ENCODE assay signal across 9 mouse cellular contexts in the genomic region with DNA sequence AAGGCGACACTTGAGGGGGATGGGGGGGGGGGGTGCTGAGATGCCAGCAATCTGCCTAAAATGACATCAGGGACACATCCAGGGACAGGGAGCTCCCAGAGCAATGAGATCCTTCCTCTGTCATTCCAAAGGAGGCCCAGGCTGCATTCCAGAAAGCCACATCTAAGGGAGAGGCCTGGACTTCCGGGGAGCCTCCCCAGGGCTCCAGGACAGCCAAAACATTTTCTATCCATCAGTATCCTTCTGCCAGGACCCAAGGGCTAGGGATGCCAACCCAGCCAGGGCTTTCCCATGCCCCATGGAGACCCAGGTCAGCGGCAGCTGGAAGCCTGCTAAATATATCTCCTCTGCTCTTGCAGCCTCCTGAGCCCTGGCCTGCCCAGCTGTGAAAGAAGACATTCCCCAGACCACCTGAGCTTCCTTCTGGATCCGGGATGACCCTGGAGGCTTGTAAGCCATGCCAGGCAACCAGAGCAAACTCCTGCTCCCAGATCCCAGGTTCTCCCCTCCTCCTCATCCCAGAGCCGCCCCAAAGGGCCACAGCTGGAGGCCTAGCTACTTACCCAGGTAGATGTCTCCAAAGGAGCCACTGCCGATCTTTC. TPM values are rescaled to one million over a fixed set of nuclear protein-coding genes. Genes with fewer than 3 reads are reported as not detected.
DNase-seq lines count a peak whose midpoint lies in the region; ATAC-seq and TF ChIP-seq lines count a peak whose summit lies in the region.
"Had no signal": no experiment of that assay in that cellular context is flagged by ENCODE, and none has a peak within 500 bp of the region (broad histone marks: within the 10 kb centered on the region; RNA-seq: fewer than 3 reads in every experiment).

No protein-coding gene starts in this region.

- no peaks in the 10 kb centered on the region for H3K27me3 ChIP-seq in kidney, embryonic 15.5 days
- no peaks in the 10 kb centered on the region; the same call in 1 of the 2 replicates for H3K27me3 ChIP-seq in embryonic facial prominence, embryonic 12.5 days
- H3K27me3 ChIP-seq in intestine, embryonic 14.5 days (replicated peaks; ENCODE audit: control insufficient read depth, insufficient read depth, low read length), result no peaks in the 10 kb centered on the region
- H3K27me3 ChIP-seq in midbrain, postnatal 0 days (ENCODE audit: insufficient read depth, low read length), result no peaks in the 10 kb centered on the region

- H3K4me1 ChIP-seq in kidney, embryonic 15.5 days, result peaks cover 76% of the 10 kb centered on the region
- peaks cover 48% of the 10 kb centered on the region for H3K4me1 ChIP-seq in embryonic facial prominence, embryonic 12.5 days
- peaks cover 64% of the 10 kb centered on the region for H3K4me1 ChIP-seq in intestine, embryonic 14.5 days (replicated peaks; ENCODE audit: control insufficient read depth, insufficient read depth, low read length)
- peaks cover 29% of the 10 kb centered on the region for H3K4me1 ChIP-seq in midbrain, postnatal 0 days (ENCODE audit: insufficient read depth, low read length)

- H3K27ac ChIP-seq in kidney, embryonic 15.5 days, result peak overlapping the region; percentile 33; the same call in 1 of the 2 replicates
- H3K27ac ChIP-seq in embryonic facial prominence, embryonic 12.5 days, result no peak overlapping the region
- 0 out of 2 replicates have a peak overlapping the region, but pooled peaks have one; percentile 38 for H3K27ac ChIP-seq in intestine, embryonic 14.5 days (ENCODE audit: low read depth)
- H3K27ac ChIP-seq in midbrain, postnatal 0 days (ENCODE audit: low read depth, low read length), result no peak overlapping the region

- ATAC-seq in kidney, embryonic 15.5 days (replicated peaks; ENCODE audit: low FRiP score), result no peak
- ATAC-seq in embryonic facial prominence, embryonic 12.5 days (ENCODE audit: insufficient number of reproducible peaks, insufficient read depth, low FRiP score, low TSS enrichment), result no peak
- ATAC-seq in intestine, embryonic 14.5 days (replicated peaks; ENCODE audit: low FRiP score, low TSS enrichment, low read depth), result no peak
- no peak for ATAC-seq in midbrain, postnatal 0 days (ENCODE audit: low FRiP score)
- ATAC-seq in megakaryocyte progenitor cell, adult 5-6 weeks (replicated peaks; ENCODE audit: poor library complexity), result no peak
- no peak for ATAC-seq in granulocyte monocyte progenitor cell, adult 5-6 weeks (replicated peaks; ENCODE audit: poor library complexity, severe bottlenecking)

- TF ChIP-seq CTCF in midbrain, postnatal 0 days (IDR thresholded peaks at IDR 0.05), result no peak

- DNase-seq in kidney, adult 8-10 months, result no peak
- DNase-seq in intestine, embryonic 14.5 days (ENCODE audit: low spot score), result no peak
- DNase-seq in midbrain, postnatal 0 days (ENCODE audit: low spot score), result no peak
- DNase-seq in cerebellum, adult 11-12 months, result no peak
- DNase-seq: thymus, postnatal 14 days had no signal

- WGBS in kidney, embryonic 15.5 days, result 77% methylated on average over 6 of the region's 6 CpGs
- 74% methylated on average over 6 of the region's 6 CpGs for WGBS in embryonic facial prominence, embryonic 12.5 days
- WGBS in intestine, embryonic 14.5 days, result 56% methylated on average over 6 of the region's 6 CpGs
- WGBS in midbrain, postnatal 0 days, result 82% methylated on average over 6 of the region's 6 CpGs

- peaks cover 53% of the 10 kb centered on the region for H3K36me3 ChIP-seq in kidney, embryonic 15.5 days
- peaks cover 55% of the 10 kb centered on the region for H3K36me3 ChIP-seq in embryonic facial prominence, embryonic 12.5 days
- peaks cover 45% of the 10 kb centered on the region for H3K36me3 ChIP-seq in intestine, embryonic 14.5 days (ENCODE audit: control insufficient read depth, insufficient read depth, low read length)
- peaks cover 28% of the 10 kb centered on the region for H3K36me3 ChIP-seq in midbrain, postnatal 0 days (ENCODE audit: insufficient read depth, low read length)

- H3K9me3 ChIP-seq in kidney, embryonic 15.5 days (replicated peaks), result no peaks in the 10 kb centered on the region
- no peaks in the 10 kb centered on the region for H3K9me3 ChIP-seq in embryonic facial prominence, embryonic 12.5 days
- 0 out of 2 replicates have a peak, but pooled peaks cover 3% of the 10 kb centered on the region for H3K9me3 ChIP-seq in intestine, embryonic 14.5 days (ENCODE audit: control insufficient read depth, low read length)
- H3K9me3 ChIP-seq in midbrain, postnatal 0 days (ENCODE audit: low read length), result no peaks in the 10 kb centered on the region

- peak overlapping the region; percentile 77 for H3K4me2 ChIP-seq in kidney, embryonic 15.5 days
- H3K4me2 ChIP-seq in embryonic facial prominence, embryonic 12.5 days (replicated peaks), result peak overlapping the region; percentile 5; the same call in 1 of the 2 replicates
- H3K4me2 ChIP-seq in intestine, embryonic 14.5 days (ENCODE audit: low read length), result peak overlapping the region; percentile 90
- peak overlapping the region; percentile 20; the same call in 1 of the 2 replicates for H3K4me2 ChIP-seq in midbrain, postnatal 0 days (ENCODE audit: low read depth, low read length, poor library complexity, severe bottlenecking)

- H3K9ac ChIP-seq in kidney, embryonic 15.5 days, result peak overlapping the region; percentile 2; the same call in 1 of the 2 replicates
- peak overlapping the region; percentile 31; the same call in 1 of the 2 replicates for H3K9ac ChIP-seq in embryonic facial prominence, embryonic 12.5 days
- no peak overlapping the region for H3K9ac ChIP-seq in intestine, embryonic 14.5 days (ENCODE audit: low read length)
- peak overlapping the region; percentile 98; the same call in 1 of the 2 replicates for H3K9ac ChIP-seq in midbrain, postnatal 0 days (replicated peaks; ENCODE audit: low read length, poor library complexity, severe bottlenecking)

- no peak overlapping the region for H3K4me3 ChIP-seq in kidney, embryonic 15.5 days (replicated peaks)
- H3K4me3 ChIP-seq in embryonic facial prominence, embryonic 12.5 days, result no peak overlapping the region
- H3K4me3 ChIP-seq in intestine, embryonic 14.5 days (ENCODE audit: low read depth, low read length), result 0 out of 2 replicates have a peak overlapping the region, but pooled peaks have one; percentile 2
- H3K4me3 ChIP-seq in midbrain, postnatal 0 days (ENCODE audit: low read depth, low read length), result 0 out of 2 replicates have a peak overlapping the region, but pooled peaks have one; percentile 1

RNA-seq across cellular contexts. Expression of a gene that starts 17.1 kb away (rescaled TPM):
- 87.0 and 90.6 TPM in 2 replicates for polyA plus RNA-seq in kidney, embryonic 15.5 days (2015; fragmentation: Nextera tagmentation; extraction: Ambion mirVana)
- polyA plus RNA-seq in embryonic facial prominence, embryonic 12.5 days (2016; fragmentation: Nextera tagmentation; extraction: Ambion mirVana), result 148 and 160 TPM in 2 replicates
- 64.4 and 78.1 TPM in 2 replicates for polyA plus RNA-seq in intestine, embryonic 14.5 days (2014; fragmentation: Nextera tagmentation; extraction: Ambion mirVana)
- total RNA-seq in midbrain, postnatal 0 days (2014; rRNA removed), result 378 and 384 TPM in 2 replicates
- polyA plus RNA-seq in midbrain, postnatal 0 days (2015; fragmentation: Nextera tagmentation; extraction: Ambion mirVana), result 153 and 195 TPM in 2 replicates
- 32.0 and 45.6 TPM in 2 replicates for total RNA-seq in megakaryocyte progenitor cell, adult 5-6 weeks (2015)
- total RNA-seq in megakaryocyte progenitor cell, adult 5-6 weeks (2017), result 29.1 and 30.7 TPM in 2 replicates
- total RNA-seq in granulocyte monocyte progenitor cell, adult 5-6 weeks (2014; fragmentation: Nextera tagmentation), result 63.6 and 79.1 TPM in 2 replicates
- total RNA-seq in granulocyte monocyte progenitor cell, adult 5-6 weeks (2017), result 31.3 and 31.6 TPM in 2 replicates

RNA-seq across cellular contexts. Expression of a gene that starts 34.9 kb away (rescaled TPM):
- polyA plus RNA-seq in kidney, embryonic 15.5 days (2015; fragmentation: Nextera tagmentation; extraction: Ambion mirVana), result 67.7 and 75.5 TPM in 2 replicates
- 61.7 and 63.1 TPM in 2 replicates for polyA plus RNA-seq in embryonic facial prominence, embryonic 12.5 days (2016; fragmentation: Nextera tagmentation; extraction: Ambion mirVana)
- 53.0 and 56.6 TPM in 2 replicates for polyA plus RNA-seq in intestine, embryonic 14.5 days (2014; fragmentation: Nextera tagmentation; extraction: Ambion mirVana)
- total RNA-seq in midbrain, postnatal 0 days (2014; rRNA removed), result 54.9 and 75.7 TPM in 2 replicates
- polyA plus RNA-seq in midbrain, postnatal 0 days (2015; fragmentation: Nextera tagmentation; extraction: Ambion mirVana), result 30.1 and 33.3 TPM in 2 replicates
- 12.0 and 12.2 TPM in 2 replicates for total RNA-seq in megakaryocyte progenitor cell, adult 5-6 weeks (2015)
- 4.0 and 4.3 TPM in 2 replicates for total RNA-seq in megakaryocyte progenitor cell, adult 5-6 weeks (2017)
- 19.7 and 30.2 TPM in 2 replicates for total RNA-seq in granulocyte monocyte progenitor cell, adult 5-6 weeks (2014; fragmentation: Nextera tagmentation)
- total RNA-seq in granulocyte monocyte progenitor cell, adult 5-6 weeks (2017), result 2.6 and 6.4 TPM in 2 replicates

Comparison
In these comparisons a context has a peak if more than half of its experiments do, and no peak if none do; other contexts are left out.
1. H3K27ac ChIP-seq: peak in kidney, embryonic 15.5 days (single experiment) and intestine, embryonic 14.5 days (single experiment); none in embryonic facial prominence, embryonic 12.5 days (single experiment) and midbrain, postnatal 0 days (single experiment).
2. H3K4me2 ChIP-seq: peak in every context shown above with its lines; median percentile 90 in intestine, embryonic 14.5 days; 77 in kidney, embryonic 15.5 days; 20 in midbrain, postnatal 0 days; 5 in embryonic facial prominence, embryonic 12.5 days.
3. H3K4me3 ChIP-seq: peak in intestine, embryonic 14.5 days (single experiment) and midbrain, postnatal 0 days (single experiment); none in kidney, embryonic 15.5 days (single experiment) and embryonic facial prominence, embryonic 12.5 days (single experiment).